Mouse (Mus musculus) liver, embryonic 11.5 days (tissue): Measurements from ENCODE around the gene Rin2. TPM values are rescaled to one million over a fixed set of nuclear protein-coding genes. Genes with fewer than 3 reads are reported as not detected.

ENCODE experiments used
- ATAC-seq: fragments of 200-750 bp; cut with Nextera tagmentation; replicated peaks from 2 replicates; pipeline ENCODE4 v1.8.0; 2017; ENCODE audit warnings: moderate number of reproducible peaks, mild to moderate bottlenecking, moderate TSS enrichment, moderate library complexity; ENCODE audit not compliant: low FRiP score
- DNase-seq: peaks from one replicate; pipeline ENCODE4 v3.0.0-alpha.2; 2017; ENCODE audit warnings: low spot score
- H3K27ac ChIP-seq: fragments of 300-500 bp; sonication (generic); 2 replicates; pipeline ENCODE4 v1.5.1; 2014; ENCODE audit warnings: mild to moderate bottlenecking, low read depth, low read length, control low read depth
- H3K27me3 ChIP-seq: fragments of 300-500 bp; sonication (generic); replicated peaks from 2 replicates; pipeline ENCODE4 v1.6.1; 2014; ENCODE audit warnings: low read length, mixed read lengths; ENCODE audit not compliant: control insufficient read depth, insufficient read depth
- H3K36me3 ChIP-seq: fragments of 300-500 bp; sonication (generic); 2 replicates; pipeline ENCODE4 v1.6.1; 2014; ENCODE audit warnings: mild to moderate bottlenecking, low read length, moderate library complexity, mixed read lengths; ENCODE audit not compliant: control insufficient read depth, insufficient read depth
- H3K4me1 ChIP-seq: fragments of 300-500 bp; sonication (generic); replicated peaks from 2 replicates; pipeline ENCODE4 v1.6.1; 2014; ENCODE audit warnings: low read length, mixed read lengths; ENCODE audit not compliant: control insufficient read depth, insufficient read depth
- H3K4me2 ChIP-seq: fragments of 300-500 bp; sonication (generic); 2 replicates; pipeline ENCODE4 v1.6.1; 2014; ENCODE audit warnings: mild to moderate bottlenecking, control low read depth, moderate library complexity
- H3K4me3 ChIP-seq: fragments of 300-500 bp; sonication (generic); 2 replicates; pipeline ENCODE4 v1.5.1; 2014; ENCODE audit warnings: low read depth, low read length, control low read depth
- H3K9ac ChIP-seq: fragments of 300-500 bp; sonication (generic); 2 replicates; pipeline ENCODE4 v1.6.1; 2014; ENCODE audit warnings: low read depth, low read length, control low read depth
- H3K9me3 ChIP-seq: fragments of 300-500 bp; sonication (generic); 2 replicates; pipeline ENCODE4 v1.6.1; 2016; ENCODE audit warnings: low read length, inconsistent platforms, mixed read lengths; ENCODE audit not compliant: control insufficient read depth
- WGBS: fragments of 180-500 bp; shearing (Covaris S2); extraction: QIAGEN DNeasy Blood & Tissue Kit; methylation state at CpG from one replicate; pipeline ENCODE4 v1.1.7; 2014; 5-methylcytosine and 5-hydroxymethylcytosine counted together
- polyA plus RNA-seq: library from polyadenylated mRNA; unstranded; fragments of >200 nt; fragmentation: Nextera tagmentation; extraction: Ambion mirVana; gene quantifications from 2 replicates; pipeline ENCODE4 v1.2.1, GENCODE M21; 2014

Rin2 gene
- polyA plus RNA-seq, 1 experiment from 2014 or later = 7.6 TPM

- no peaks in the 10 kb centered on the region for H3K36me3 ChIP-seq
- ATAC-seq = no peak; the same call in 1 of the 2 replicates
- H3K9ac ChIP-seq = peak overlapping the region; percentile 53; the same call in 1 of the 2 replicates
- WGBS = 3% methylated on average over 18 of the region's 18 CpGs
- H3K27me3 ChIP-seq = no peaks in the 10 kb centered on the region
- peak overlapping the region; percentile 53 for H3K27ac ChIP-seq
- H3K4me2 ChIP-seq = peak overlapping the region; percentile 71
- H3K4me3 ChIP-seq = peak overlapping the region; percentile 34
- peak; percentile 41 for DNase-seq
- H3K9me3 ChIP-seq = no peaks in the 10 kb centered on the region
- peaks cover 13% of the 10 kb centered on the region for H3K4me1 ChIP-seq
Measured at GRCm38 (mm10) chr2:145785758-145786617, 111.0 kb downstream of the Rin2 start.

GRCm38 (mm10) chr2:145786618-145786932 is 111.6 kb downstream of the Rin2 start:
- peaks cover 13% of the 10 kb centered on the region for H3K4me1 ChIP-seq
- no peak for DNase-seq
- peak overlapping the region; percentile 34 for H3K4me3 ChIP-seq
- no peaks in the 10 kb centered on the region for H3K9me3 ChIP-seq
- WGBS = 16% methylated on average over 3 of the region's 3 CpGs
- H3K27me3 ChIP-seq = no peaks in the 10 kb centered on the region
- H3K36me3 ChIP-seq = no peaks in the 10 kb centered on the region
- no peak for ATAC-seq
- peak overlapping the region; percentile 53 for H3K27ac ChIP-seq
- peak overlapping the region; percentile 71 for H3K4me2 ChIP-seq
- peak overlapping the region; percentile 53; the same call in 1 of the 2 replicates for H3K9ac ChIP-seq

- Histone ChIP-seq H3K27me3 (no peaks in the 10 kb centered on the region), H3K36me3 (no peaks in the 10 kb centered on the region), H3K9me3 (no peaks in the 10 kb centered on the region), H3K9ac (no peak overlapping the region), H3K27ac (no peak overlapping the region), H3K4me3 (no peak overlapping the region), H3K4me1 (peaks cover 13% of the 10 kb centered on the region), H3K4me2 (peak overlapping the region; percentile 10; the same call in 1 of the 2 replicates)
- no peak for DNase-seq
- ATAC-seq = no peak
- 58% methylated on average over 7 of the region's 7 CpGs for WGBS
Measured at GRCm38 (mm10) chr2:145787486-145787885, 112.5 kb downstream of the Rin2 start.

GRCm38 (mm10) chr2:145788562-145789346 is 113.7 kb downstream of the Rin2 start:
- no peak overlapping the region for H3K4me3 ChIP-seq
- 88% methylated on average over 3 of the region's 3 CpGs for WGBS
- no peaks in the 10 kb centered on the region for H3K27me3 ChIP-seq
- H3K9me3 ChIP-seq = no peaks in the 10 kb centered on the region
- ATAC-seq (no peak), DNase-seq (no peak)
- no peaks in the 10 kb centered on the region for H3K36me3 ChIP-seq
- no peak overlapping the region for H3K27ac ChIP-seq
- no peak overlapping the region for H3K4me2 ChIP-seq
- peaks cover 13% of the 10 kb centered on the region for H3K4me1 ChIP-seq
- no peak overlapping the region for H3K9ac ChIP-seq

GRCm38 (mm10) chr2:145793702-145794101 is 118.7 kb downstream of the Rin2 start:
- H3K4me2 ChIP-seq = no peak overlapping the region
- DNase-seq (no peak), ATAC-seq (no peak)
- no peak overlapping the region for H3K4me3 ChIP-seq
- H3K9ac ChIP-seq = no peak overlapping the region
- H3K4me1 ChIP-seq = no peaks in the 10 kb centered on the region
- H3K27ac ChIP-seq = no peak overlapping the region
- H3K27me3 ChIP-seq = no peaks in the 10 kb centered on the region
- no peaks in the 10 kb centered on the region for H3K36me3 ChIP-seq
- WGBS = 26% methylated on average over 1 of the region's 1 CpGs
- H3K9me3 ChIP-seq = no peaks in the 10 kb centered on the region

- Histone ChIP-seq H3K36me3 (no peaks in the 10 kb centered on the region), H3K4me2 (no peak overlapping the region), H3K27me3 (no peaks in the 10 kb centered on the region), H3K27ac (no peak overlapping the region), H3K9me3 (no peaks in the 10 kb centered on the region), H3K4me1 (no peaks in the 10 kb centered on the region), H3K9ac (no peak overlapping the region), H3K4me3 (no peak overlapping the region)
- DNase-seq (no peak), ATAC-seq (0 out of 2 replicates have a peak, but pooled peaks have one; percentile 41)
- 42% methylated on average over 5 of the region's 5 CpGs for WGBS
Measured at GRCm38 (mm10) chr2:145794318-145794954, 119.4 kb downstream of the Rin2 start.

- H3K4me1 ChIP-seq = no peaks in the 10 kb centered on the region
- no peaks in the 10 kb centered on the region for H3K9me3 ChIP-seq
- H3K4me2 ChIP-seq = no peak overlapping the region
- no peak for DNase-seq
- no peaks in the 10 kb centered on the region for H3K27me3 ChIP-seq
- WGBS = 16% methylated on average over 1 of the region's 1 CpGs
- ATAC-seq = peak; percentile 54; the same call in 1 of the 2 replicates
- no peak overlapping the region for H3K9ac ChIP-seq
- H3K36me3 ChIP-seq = no peaks in the 10 kb centered on the region
- no peak overlapping the region for H3K27ac ChIP-seq
- no peak overlapping the region for H3K4me3 ChIP-seq
Measured at GRCm38 (mm10) chr2:145797851-145798250, 122.8 kb downstream of the Rin2 start.

GRCm38 (mm10) chr2:145798954-145799353 is 123.9 kb downstream of the Rin2 start:
- Histone ChIP-seq H3K9ac (no peak overlapping the region), H3K4me3 (no peak overlapping the region), H3K4me1 (no peaks in the 10 kb centered on the region), H3K4me2 (no peak overlapping the region), H3K27me3 (no peaks in the 10 kb centered on the region), H3K9me3 (no peaks in the 10 kb centered on the region), H3K27ac (no peak overlapping the region), H3K36me3 (no peaks in the 10 kb centered on the region)
- DNase-seq (no peak), ATAC-seq (no peak)
- WGBS = 77% methylated on average over 3 of the region's 3 CpGs
